ENCODE assay signal across 9 mouse cellular contexts in the genomic region with DNA sequence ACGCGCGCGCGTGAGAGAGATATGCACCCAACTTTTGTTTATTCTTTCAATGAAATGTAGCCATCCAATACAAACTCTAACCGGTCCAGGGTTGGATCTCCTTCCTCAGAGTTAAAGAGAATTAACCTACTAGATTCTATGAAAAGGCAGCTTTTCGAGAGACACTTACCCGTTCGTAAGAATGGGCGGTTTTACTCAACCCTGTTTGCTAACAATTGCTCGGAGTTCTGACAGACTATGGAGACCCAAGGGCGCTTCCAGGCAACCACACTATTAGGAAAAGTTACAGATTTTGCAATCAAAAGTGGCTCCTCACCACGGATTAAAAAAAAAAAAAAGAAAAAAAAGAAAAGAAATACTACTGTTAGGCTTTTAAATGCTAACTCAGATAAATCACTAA. TPM values are rescaled to one million over a fixed set of nuclear protein-coding genes. Genes with fewer than 3 reads are reported as not detected.
DNase-seq lines count a peak whose midpoint lies in the region; ATAC-seq and TF ChIP-seq lines count a peak whose summit lies in the region.
"Had no signal": no experiment of that assay in that cellular context is flagged by ENCODE, and none has a peak within 500 bp of the region (broad histone marks: within the 10 kb centered on the region; RNA-seq: fewer than 3 reads in every experiment).

No protein-coding gene starts in this region.

- H3K4me3 ChIP-seq in ES-Bruce4 (ENCODE audit: low read depth, low read length), result peak overlapping the region; percentile 65
- peak overlapping the region; percentile 77 for H3K4me3 ChIP-seq in heart, postnatal 0 days (ENCODE audit: low read depth, low read length)
- peak overlapping the region; percentile 79 for H3K4me3 ChIP-seq in lung, postnatal 0 days (ENCODE audit: low read depth, low read length)
- no peak overlapping the region for H3K4me3 ChIP-seq in thymus, adult 2 months (ENCODE audit: control insufficient read depth, insufficient read depth, low read length)

- peak overlapping the region; percentile 72 for H3K9ac ChIP-seq in ES-Bruce4 (ENCODE audit: low read depth, poor library complexity, severe bottlenecking)
- no peak overlapping the region for H3K9ac ChIP-seq in heart, postnatal 0 days (replicated peaks; ENCODE audit: low read depth, low read length)
- no peak overlapping the region; the same call in 1 of the 2 replicates for H3K9ac ChIP-seq in lung, postnatal 0 days (replicated peaks; ENCODE audit: low read depth)

- no peak for TF ChIP-seq EP300 in ES-Bruce4 (IDR thresholded peaks at IDR 0.05; ENCODE audit: insufficient read depth, low read depth, low read length)
- no peak for TF ChIP-seq EP300 in heart, postnatal 0 days (IDR thresholded peaks at IDR 0.05; ENCODE audit: low read depth)
- no peak for TF ChIP-seq EP300 in lung, postnatal 0 days (IDR thresholded peaks at IDR 0.05)

- no peaks in the 10 kb centered on the region for H3K27me3 ChIP-seq in ES-Bruce4 (ENCODE audit: control insufficient read depth, insufficient read depth, low read length, poor library complexity, severe bottlenecking)
- no peaks in the 10 kb centered on the region for H3K27me3 ChIP-seq in heart, postnatal 0 days (ENCODE audit: control insufficient read depth, insufficient read depth, low read length)
- H3K27me3 ChIP-seq in lung, postnatal 0 days (replicated peaks; ENCODE audit: insufficient read depth, low read length), result no peaks in the 10 kb centered on the region
- peaks cover 8% of the 10 kb centered on the region; the same call in 1 of the 2 replicates for H3K27me3 ChIP-seq in thymus, adult 2 months (ENCODE audit: control insufficient read depth, insufficient read depth, low read length)

- no peak for TF ChIP-seq CTCF in ES-Bruce4 (IDR thresholded peaks at IDR 0.05; ENCODE audit: low read depth, low read length)
- TF ChIP-seq CTCF in heart, postnatal 0 days (IDR thresholded peaks at IDR 0.05; ENCODE audit: low read depth), result no peak
- no peak for TF ChIP-seq CTCF in lung, postnatal 0 days (IDR thresholded peaks at IDR 0.05)
- no peak for TF ChIP-seq CTCF in thymus, adult 2 months (IDR thresholded peaks at IDR 0.05; ENCODE audit: borderline replicate concordance, control insufficient read depth, extremely low read depth, insufficient read depth, low read length, poor library complexity)

- H3K4me1 ChIP-seq in ES-Bruce4 (ENCODE audit: control insufficient read depth, insufficient read depth, low read length), result no peaks in the 10 kb centered on the region
- H3K4me1 ChIP-seq in heart, postnatal 0 days (ENCODE audit: control insufficient read depth, insufficient read depth), result no peaks in the 10 kb centered on the region
- H3K4me1 ChIP-seq in lung, postnatal 0 days (ENCODE audit: insufficient read depth, low read depth, low read length), result no peaks in the 10 kb centered on the region
- peaks cover 8% of the 10 kb centered on the region for H3K4me1 ChIP-seq in thymus, adult 2 months (replicated peaks; ENCODE audit: control insufficient read depth, insufficient read depth, low read length)

- peaks cover 8% of the 10 kb centered on the region for H3K36me3 ChIP-seq in ES-Bruce4 (ENCODE audit: control insufficient read depth, insufficient read depth, low read length, poor library complexity, severe bottlenecking)
- H3K36me3 ChIP-seq in heart, postnatal 0 days (replicated peaks; ENCODE audit: control insufficient read depth, insufficient read depth, low read length), result no peaks in the 10 kb centered on the region
- no peaks in the 10 kb centered on the region for H3K36me3 ChIP-seq in lung, postnatal 0 days (ENCODE audit: insufficient read depth, low read length)
- no peaks in the 10 kb centered on the region for H3K36me3 ChIP-seq in thymus, adult 2 months (ENCODE audit: control insufficient read depth, insufficient read depth, low read length)

- WGBS in heart, postnatal 0 days, result 11% methylated on average over 13 of the region's 13 CpGs
- WGBS in lung, postnatal 0 days, result 8% methylated on average over 13 of the region's 13 CpGs
- WGBS in thymus, adult 2 months, result 80% methylated on average over 13 of the region's 13 CpGs

- DNase-seq in embryo, embryonic 10 days (ENCODE audit: low spot score), result peak; percentile 41
- no peak for DNase-seq in embryo, embryonic 10.5 days (ENCODE audit: low spot score)
- DNase-seq in heart, postnatal 0 days (ENCODE audit: low spot score), result no peak
- DNase-seq in lung, postnatal 0 days (ENCODE audit: low spot score), result peak; percentile 45
- no peak for DNase-seq in thymus, adult 2 months
- no peak for DNase-seq in gastrocnemius, adult 8-10 months (ENCODE audit: low spot score in 2 of 2)
- no peak for DNase-seq in urinary bladder, adult 18-20 months (ENCODE audit: low spot score in 2 of 2)
- DNase-seq: B cell, adult 2 months had no signal

- H3K9me3 ChIP-seq in ES-Bruce4 (replicated peaks; ENCODE audit: control insufficient read depth, insufficient read depth, low read length, poor library complexity, severe bottlenecking), result no peaks in the 10 kb centered on the region
- H3K9me3 ChIP-seq in heart, postnatal 0 days (replicated peaks; ENCODE audit: control insufficient read depth, low read length), result no peaks in the 10 kb centered on the region
- no peaks in the 10 kb centered on the region for H3K9me3 ChIP-seq in lung, postnatal 0 days (ENCODE audit: low read length)

- H3K27ac ChIP-seq in ES-Bruce4 (ENCODE audit: insufficient read depth, low read length), result peak overlapping the region; percentile 99
- H3K27ac ChIP-seq in heart, postnatal 0 days (ENCODE audit: low read depth), result peak overlapping the region; percentile 77; the same call in 1 of the 2 replicates
- peak overlapping the region; percentile 92; the same call in 1 of the 2 replicates for H3K27ac ChIP-seq in lung, postnatal 0 days (ENCODE audit: low read length)
- H3K27ac ChIP-seq in thymus, adult 2 months (ENCODE audit: control insufficient read depth, insufficient read depth, low read length), result no peak overlapping the region

- no peak for TF ChIP-seq POLR2A in ES-Bruce4 (IDR thresholded peaks at IDR 0.05; ENCODE audit: insufficient read depth, low read length)
- no peak for TF ChIP-seq POLR2A in thymus, adult 2 months (IDR thresholded peaks at IDR 0.05; ENCODE audit: control insufficient read depth, extremely low read depth, insufficient read depth, low read length, poor library complexity)

- H3K4me2 ChIP-seq in heart, postnatal 0 days (ENCODE audit: low read depth, low read length), result peak overlapping the region; percentile 85
- peak overlapping the region; percentile 81 for H3K4me2 ChIP-seq in lung, postnatal 0 days (replicated peaks; ENCODE audit: low read depth, low read length)

- no peak for ATAC-seq in heart, postnatal 0 days (ENCODE audit: insufficient read depth, low read depth)
- no peak for ATAC-seq in lung, postnatal 0 days

RNA-seq across cellular contexts. Expression of a gene that starts 0.5 kb away (rescaled TPM):
- polyA plus RNA-seq in ES-Bruce4 (2011; ENCODE audit: insufficient read depth, insufficient read length, low read depth, missing spikeins), result 51.4 and 59.1 TPM in 2 replicates
- total RNA-seq in heart, postnatal 0 days (2014; rRNA removed; ENCODE audit: low replicate concordance), result 19.5 and 36.9 TPM in 2 replicates
- 5.8 and 6.1 TPM in 2 replicates for polyA plus RNA-seq in heart, postnatal 0 days (2015; fragmentation: Nextera tagmentation; extraction: Ambion mirVana)
- 15.4 and 17.0 TPM in 2 replicates for polyA plus RNA-seq in lung, postnatal 0 days (2015; fragmentation: Nextera tagmentation; extraction: Ambion mirVana)
- polyA plus RNA-seq in thymus, adult 2 months (2012; rRNA removed), result 6.3 and 7.5 TPM in 2 replicates
- total RNA-seq in gastrocnemius, adult 8-10 months (2022), result 1 to 10 TPM; 2.4 to 3.9 (median 2.9) TPM

Comparison
In these comparisons a context has a peak if more than half of its experiments do, and no peak if none do; other contexts are left out.
1. DNase-seq: peak in embryo, embryonic 10 days (single experiment) and lung, postnatal 0 days (single experiment); none in embryo, embryonic 10.5 days (single experiment), heart, postnatal 0 days (single experiment), thymus, adult 2 months (single experiment), gastrocnemius, adult 8-10 months (0 of 2) and urinary bladder, adult 18-20 months (0 of 2).